Mouse (Mus musculus): ENCODE data around the gene Cenpl. TPM values are rescaled to one million over a fixed set of nuclear protein-coding genes. Genes with fewer than 3 reads are reported as not detected.

The Cenpl gene
- total RNA-seq, 2 experiments from 2014 or later = 1.1 to 1.8 TPM

Other genes starting within 250 kb of the Cenpl start
- 10 to 100 TPM; 41.0 to 42.9 TPM for gene Rc3h1, start 164.3 kb upstream of the Cenpl start, total RNA-seq (2021)
- under 1 TPM; 0.12 to 0.50 TPM for gene Serpinc1, start 92.1 kb upstream of the Cenpl start, total RNA-seq (2021)
- 10 to 100 TPM; 17.9 to 19.4 TPM for gene Zbtb37, start 35.9 kb upstream of the Cenpl start, total RNA-seq (2021)
- gene Dars2, start 55 bp upstream of the Cenpl start, total RNA-seq (2021) = 10 to 100 TPM; 23.3 to 27.6 TPM
- gene Klhl20, start 60.8 kb downstream of the Cenpl start, total RNA-seq (2021) = 10 to 100 TPM; 15.1 to 19.4 TPM
- 10 to 100 TPM; 57.8 to 59.7 TPM for gene Ankrd45, start 72.0 kb downstream of the Cenpl start, total RNA-seq (2021)
- not detected for gene Tex50, start 88.6 kb downstream of the Cenpl start, total RNA-seq (2021)
- gene Prdx6, start 180.5 kb downstream of the Cenpl start, total RNA-seq (2021) = 100 to 1,000 TPM; 310 to 351 TPM